Mouse (Mus musculus) thymus, adult 2 months (tissue): Measurements from ENCODE around the gene 1700086D15Rik.

Source experiments
- CTCF ChIP-seq: fragments of 200-500 bp; IDR thresholded peaks from 2 replicates; pipeline ENCODE4 v1.5.1; 2012; ENCODE audit warnings: mild to moderate bottlenecking, control low read depth, low read length, moderate library complexity, borderline replicate concordance; ENCODE audit not compliant: control insufficient read depth, poor library complexity, insufficient read depth; ENCODE audit errors: extremely low read depth
- POLR2A ChIP-seq: fragments of 200-500 bp; IDR thresholded peaks from 2 replicates; pipeline ENCODE4 v1.6.1; 2012; ENCODE audit warnings: mild to moderate bottlenecking, low read length, control low read depth, moderate library complexity; ENCODE audit not compliant: control insufficient read depth, poor library complexity, insufficient read depth; ENCODE audit errors: extremely low read depth

DNA sequence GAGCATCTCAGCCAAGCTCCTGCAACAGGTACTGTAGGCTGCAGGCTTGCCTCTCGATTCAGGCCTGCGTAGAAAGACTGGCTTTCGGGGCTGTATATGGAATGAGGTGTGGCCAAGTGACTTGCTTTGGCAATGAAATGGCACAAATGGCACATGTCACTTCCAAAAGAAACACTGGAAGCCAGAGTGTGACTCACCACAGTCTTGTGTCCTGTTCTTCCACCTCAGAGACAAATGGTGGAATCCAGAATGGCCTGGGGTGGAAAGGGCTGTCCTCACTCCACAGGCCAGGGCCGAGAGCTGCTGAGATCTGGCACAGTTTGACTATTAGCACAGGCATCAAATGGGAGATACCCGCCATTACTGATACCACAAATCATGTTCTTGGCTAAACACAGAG is 6.7 kb downstream of the 1700086D15Rik start:
- TF ChIP-seq CTCF, result no peak
- no peak for TF ChIP-seq POLR2A
